15 mouse cellular contexts compared by ENCODE assay signal in genomic region chr11:21826521-21826920, GRCm38 (mm10).
"Had no signal": no experiment of that assay in that cellular context is flagged by ENCODE, and none has a peak within 500 bp of the region (broad histone marks: within the 10 kb centered on the region; RNA-seq: fewer than 3 reads in every experiment).

No protein-coding gene starts in this region.

- H3K9ac ChIP-seq: neural tube, embryonic 15.5 days; stomach, embryonic 15.5 days had no signal

- H3K36me3 ChIP-seq: neural tube, embryonic 15.5 days; stomach, embryonic 15.5 days had no signal

- H3K4me3 ChIP-seq: neural tube, embryonic 15.5 days; stomach, embryonic 15.5 days had no signal

- H3K4me1 ChIP-seq: neural tube, embryonic 15.5 days; stomach, embryonic 15.5 days had no signal

- H3K9me3 ChIP-seq: neural tube, embryonic 15.5 days; stomach, embryonic 15.5 days had no signal

- DNase-seq: retina, postnatal 1 day; right cerebral cortex, adult 18-20 months; right cerebral cortex, postnatal 14 days; right cerebral cortex, postnatal 25 days; right cerebral cortex, postnatal 4 days; spleen, adult 18-20 months; thymus, adult 18-20 months; thymus, adult 2 months; thymus, postnatal 14 days; thymus, postnatal 25 days; thymus, postnatal 36 days; thymus, postnatal 4 days had no signal

- H3K27ac ChIP-seq: neural tube, embryonic 15.5 days; stomach, embryonic 15.5 days; stomach, postnatal 0 days had no signal

- H3K27me3 ChIP-seq: neural tube, embryonic 15.5 days; stomach, embryonic 15.5 days had no signal

- H3K4me2 ChIP-seq: neural tube, embryonic 15.5 days; stomach, embryonic 15.5 days had no signal
